Mouse (Mus musculus) skeletal muscle tissue, adult 2 months (tissue): ENCODE measurements around the gene Raf1.
"Not testable (repeated sequence)": the region's sequence is repeated elsewhere in the genome, so short reads cannot be mapped to it uniquely, and the experiment has no call there.

ENCODE experiments used
- DNase-seq: peaks from one replicate; pipeline ENCODE4 v3.0.0-alpha.2; 2012; ENCODE audit warnings: low read depth, low spot score

Raf1 gene

GRCm38 (mm10) chr6:115681066-115681465 is 4.6 kb upstream of the Raf1 start:
- DNase-seq = no peak

DNA sequence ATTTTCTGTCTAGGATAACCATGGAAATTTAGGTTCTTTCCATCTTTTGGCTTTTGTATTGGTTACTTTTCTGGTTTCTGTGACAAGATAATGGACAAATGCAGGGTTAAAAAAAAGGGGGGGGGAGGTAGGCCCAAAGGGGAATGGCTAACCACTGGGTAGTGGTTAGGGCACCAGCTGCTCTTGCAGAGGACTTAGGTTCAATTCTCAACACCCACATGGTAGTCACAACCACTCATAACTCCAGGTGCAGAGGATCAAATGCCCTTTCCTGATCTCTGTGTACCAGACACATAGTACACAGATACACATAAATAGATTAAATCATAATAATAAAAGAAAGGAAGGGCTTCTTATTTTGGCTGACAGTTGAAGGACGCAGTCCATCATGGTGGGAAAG is 1.6 kb upstream of the Raf1 start:
- DNase-seq = no peak

- DNase-seq = no peak
Measured at GRCm38 (mm10) chr6:115677441-115677840, 1.0 kb upstream of the Raf1 start.

GRCm38 (mm10) chr6:115675508-115676336 is 713 bp downstream of the Raf1 start:
- DNase-seq = peak; percentile 68

- no peak for DNase-seq
Measured at GRCm38 (mm10) chr6:115675166-115675507, 1.3 kb downstream of the Raf1 start.

DNA sequence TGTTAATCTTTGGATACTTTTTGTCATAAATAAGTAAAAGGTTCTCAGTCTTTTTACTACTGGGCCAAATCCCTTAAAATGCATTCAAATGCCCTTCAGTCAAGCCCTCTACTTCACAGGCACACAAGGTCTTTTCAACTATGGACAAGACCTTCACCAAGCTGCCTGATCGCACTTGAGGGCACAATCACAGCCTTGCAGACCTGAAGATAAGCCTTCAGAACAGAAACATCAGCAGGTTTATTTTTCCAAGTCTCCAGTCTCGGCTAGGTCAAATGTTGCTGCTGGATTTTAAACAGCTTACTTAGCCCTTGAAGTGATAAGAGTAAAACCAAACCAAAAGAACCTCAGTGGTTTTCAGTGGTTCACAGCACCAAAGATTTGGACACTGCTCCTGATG is 2.1 kb downstream of the Raf1 start:
- no peak for DNase-seq

DNA sequence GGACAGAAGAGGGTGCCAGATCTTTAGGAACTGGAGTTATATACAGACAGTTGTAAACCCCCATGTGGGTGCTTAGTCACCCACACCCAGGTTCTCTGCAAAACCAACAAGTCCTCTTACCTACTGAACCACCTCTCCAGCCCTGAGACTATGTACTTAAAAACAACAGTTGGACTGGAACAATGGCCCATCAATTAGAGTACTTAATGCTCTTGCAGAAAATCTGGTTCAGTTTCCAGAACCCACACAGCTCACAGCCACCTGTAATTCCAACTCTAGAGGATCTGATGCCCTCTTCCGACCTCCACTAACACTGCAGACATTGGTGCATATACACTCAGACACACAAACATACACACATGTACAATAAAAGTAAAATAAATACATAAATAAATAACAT is 3.7 kb downstream of the Raf1 start:
- no peak for DNase-seq

DNA sequence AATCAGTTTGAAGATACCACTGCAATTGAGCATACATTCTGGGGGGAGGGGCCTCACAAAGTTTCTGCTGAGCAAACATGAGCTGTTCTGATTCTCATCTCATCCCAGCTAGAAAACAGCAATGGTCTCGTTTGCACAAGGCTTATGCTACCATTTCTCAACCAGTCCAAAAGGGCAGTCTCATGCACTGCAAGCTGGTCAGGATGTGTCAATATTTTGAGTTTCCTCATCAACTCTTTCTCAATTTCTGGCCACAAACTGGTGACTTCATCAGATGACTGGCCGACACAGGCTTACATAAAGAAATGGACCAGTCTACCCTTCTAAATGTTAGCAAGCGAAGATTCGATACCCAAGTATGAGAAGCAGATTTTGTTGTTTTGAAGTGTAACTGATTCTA is 9.8 kb downstream of the Raf1 start:
- DNase-seq = peak; percentile 45

- DNase-seq = no peak
Measured at GRCm38 (mm10) chr6:115664268-115664667, 12.2 kb downstream of the Raf1 start.

DNA sequence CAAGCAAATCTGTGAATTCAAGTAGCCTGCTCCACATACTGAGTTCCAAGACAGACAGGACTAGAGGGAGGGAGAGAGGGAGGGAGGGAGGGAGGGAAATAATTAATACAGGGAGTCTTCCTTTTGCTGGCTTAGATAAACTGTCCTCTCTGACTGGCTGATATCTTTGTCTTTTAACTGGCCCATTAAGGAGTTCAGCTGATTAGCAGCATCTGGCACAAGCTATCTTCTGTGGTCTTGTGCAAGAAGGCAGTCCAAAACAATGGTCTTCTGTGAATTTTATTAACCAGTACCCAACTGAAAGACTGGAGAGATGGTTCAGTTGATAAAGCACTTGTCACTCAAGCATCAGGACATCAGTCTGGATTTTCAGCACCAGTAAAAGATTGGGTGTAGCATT is 17.6 kb downstream of the Raf1 start:
- DNase-seq = no peak

DNA sequence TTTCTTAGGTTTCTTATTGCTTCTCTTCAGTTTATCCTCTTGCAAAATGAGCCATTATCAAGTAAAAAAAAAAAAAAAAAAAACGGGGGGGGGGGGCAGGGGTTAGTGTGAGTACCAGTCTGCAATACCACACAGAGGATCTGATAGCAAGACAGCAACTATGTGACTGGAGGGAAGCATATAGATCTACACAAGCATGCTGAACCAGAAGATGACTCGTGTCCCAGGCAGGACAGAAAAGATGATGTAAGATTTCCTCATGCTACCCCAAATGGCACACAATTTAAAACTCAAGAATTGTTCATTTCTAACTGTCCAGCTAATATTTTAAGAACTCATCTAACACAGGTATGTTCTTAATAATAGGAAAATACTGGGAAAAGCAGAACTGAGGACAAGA is 22.5 kb downstream of the Raf1 start:
- DNase-seq = no peak

GRCm38 (mm10) chr6:115651719-115652118 is 24.7 kb downstream of the Raf1 start:
- DNase-seq = no peak

DNA sequence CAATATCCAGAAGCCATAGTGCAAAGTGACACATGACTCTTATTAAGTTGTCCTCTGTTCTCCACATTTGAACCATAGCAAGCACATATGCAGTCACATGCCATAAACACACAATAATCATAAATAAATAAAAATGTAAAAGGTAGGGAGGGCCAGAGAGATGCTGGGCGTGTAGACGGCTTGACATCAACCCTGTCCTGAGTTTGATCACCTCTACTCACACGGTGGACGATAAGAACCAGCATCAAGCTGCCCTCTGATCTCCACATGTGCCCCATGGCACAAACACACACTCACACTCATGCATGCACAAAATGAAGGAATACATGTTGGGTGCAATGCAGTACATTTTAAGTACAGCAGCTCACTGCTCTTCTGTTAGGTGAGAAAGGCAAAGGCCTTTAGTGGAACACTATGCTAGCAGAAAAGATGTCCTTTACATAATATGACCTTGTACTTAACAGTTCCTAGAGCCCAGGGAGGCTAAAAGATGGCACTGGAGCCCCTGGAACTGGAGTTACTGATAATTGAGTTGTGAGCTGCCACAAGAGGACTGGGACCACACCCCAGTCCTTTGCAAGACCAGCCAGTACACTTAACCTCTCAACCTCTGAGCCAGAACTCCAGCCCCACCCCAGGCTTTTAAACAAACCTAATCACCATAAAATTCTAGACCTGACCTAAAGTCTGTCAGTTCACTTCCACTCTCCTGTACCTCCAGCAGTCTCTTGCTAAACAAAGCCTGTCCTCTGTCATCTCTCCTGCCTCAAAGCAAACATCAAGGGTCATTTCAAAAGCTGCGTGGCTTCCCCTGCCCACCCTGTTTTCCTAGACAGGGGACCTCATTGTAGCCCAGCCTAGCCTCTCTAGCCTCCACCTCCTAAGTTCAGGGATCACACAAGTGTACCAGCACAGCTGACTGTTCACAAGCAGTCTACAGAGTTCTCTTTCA is 25.7 kb downstream of the Raf1 start:
- DNase-seq = no peak

DNA sequence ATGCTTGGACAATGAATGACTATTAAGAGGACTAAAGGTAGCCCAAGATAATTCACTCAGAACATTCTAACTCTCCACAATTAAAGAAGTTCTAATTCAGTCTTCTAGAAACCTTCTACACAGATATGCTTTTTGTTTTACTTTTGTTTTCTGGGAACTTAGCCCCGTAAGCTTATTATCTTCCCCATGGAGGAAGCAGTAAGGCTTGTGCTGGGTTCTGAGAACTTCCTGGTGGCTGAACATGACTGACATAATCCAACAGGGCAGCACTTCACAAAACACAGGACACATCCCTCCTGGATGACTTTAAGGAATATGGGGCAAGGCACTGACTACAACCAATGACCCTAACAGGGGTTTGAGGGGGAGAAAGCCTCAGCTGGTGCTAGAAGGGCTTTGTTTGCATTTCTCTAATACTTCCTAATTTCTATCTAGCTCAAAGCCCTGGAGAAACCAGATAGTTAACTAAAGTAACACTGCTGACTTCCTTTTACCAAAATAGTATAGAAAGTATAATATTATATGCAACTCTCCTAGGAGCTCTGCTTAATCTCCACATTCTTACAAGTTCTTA is 26.6 kb downstream of the Raf1 start:
- DNase-seq = no peak

DNA sequence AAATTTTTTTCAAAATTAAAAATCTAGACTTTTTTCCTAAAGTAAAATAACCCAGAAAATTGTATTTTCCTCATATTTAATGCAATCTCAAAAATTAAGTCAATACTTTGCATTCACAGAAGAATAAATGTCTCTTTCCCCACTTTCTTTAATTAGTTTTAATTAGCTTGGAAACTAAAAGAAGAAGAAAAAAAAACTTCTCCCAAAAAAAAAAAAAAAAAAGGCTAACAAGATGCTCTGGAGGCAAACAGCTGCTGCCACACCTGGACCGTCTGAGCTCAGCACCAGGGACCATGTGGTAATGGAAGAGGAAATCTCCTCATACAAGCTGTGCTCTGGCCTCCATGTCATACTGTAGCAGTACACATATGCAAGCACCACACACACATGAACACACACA is 33.1 kb downstream of the Raf1 start:
- DNase-seq = no peak

- DNase-seq = not testable (repeated sequence)
Measured at GRCm38 (mm10) chr6:115638188-115638587, 38.2 kb downstream of the Raf1 start.

DNA sequence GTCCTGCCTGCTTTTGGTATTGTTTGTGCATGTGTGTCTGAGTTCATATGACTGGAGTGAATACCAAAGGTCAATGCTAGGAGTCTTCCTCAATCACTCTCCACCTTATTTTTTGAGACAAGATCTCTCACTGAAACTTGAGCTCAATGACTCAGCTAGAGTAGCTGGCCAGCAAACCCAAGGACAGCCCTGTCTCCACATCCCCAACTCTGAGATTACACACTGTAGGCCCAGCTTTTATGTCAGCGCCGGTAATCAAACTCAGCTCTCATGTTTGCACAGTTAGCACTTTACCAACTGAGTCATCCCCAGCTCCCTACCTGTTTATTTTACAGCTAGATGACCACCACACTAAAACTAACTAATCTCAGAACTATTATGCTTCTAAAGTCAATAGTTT is 42.4 kb downstream of the Raf1 start:
- DNase-seq = peak; percentile 47

DNA sequence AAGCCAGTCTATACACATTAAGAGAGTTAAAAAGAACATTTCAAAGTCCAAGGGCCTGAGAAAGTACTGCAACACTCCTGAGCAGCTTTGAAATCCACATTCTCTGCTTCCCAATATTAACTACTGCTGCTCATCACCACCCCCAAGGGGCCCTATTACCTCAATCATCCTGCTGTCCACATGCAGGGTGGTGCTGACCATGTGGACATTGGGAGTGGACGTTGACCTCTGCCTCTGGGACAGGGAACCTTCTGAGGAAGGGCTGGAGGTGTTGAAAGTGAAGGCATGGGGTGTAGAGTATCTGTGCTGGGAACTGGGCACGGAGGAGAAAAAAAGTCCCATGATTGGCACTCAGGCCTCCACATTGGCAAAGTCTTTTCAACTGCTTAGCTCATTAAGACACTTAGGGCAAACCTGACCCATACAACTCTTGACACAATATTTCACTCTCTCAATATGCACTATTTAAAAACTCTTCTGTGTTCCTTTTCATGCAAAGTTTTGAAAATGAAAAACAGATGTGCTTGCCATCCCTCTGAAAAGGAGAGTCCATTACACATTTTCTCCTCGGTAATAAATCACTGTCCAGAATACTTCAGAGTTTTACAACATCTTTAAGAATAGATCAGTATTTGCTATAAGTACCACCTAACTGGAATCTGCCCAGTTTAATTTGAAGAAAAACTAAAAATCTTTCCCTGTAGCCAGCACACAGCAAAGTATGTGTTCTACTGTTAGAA is 45.2 kb downstream of the Raf1 start:
- DNase-seq = no peak

DNA sequence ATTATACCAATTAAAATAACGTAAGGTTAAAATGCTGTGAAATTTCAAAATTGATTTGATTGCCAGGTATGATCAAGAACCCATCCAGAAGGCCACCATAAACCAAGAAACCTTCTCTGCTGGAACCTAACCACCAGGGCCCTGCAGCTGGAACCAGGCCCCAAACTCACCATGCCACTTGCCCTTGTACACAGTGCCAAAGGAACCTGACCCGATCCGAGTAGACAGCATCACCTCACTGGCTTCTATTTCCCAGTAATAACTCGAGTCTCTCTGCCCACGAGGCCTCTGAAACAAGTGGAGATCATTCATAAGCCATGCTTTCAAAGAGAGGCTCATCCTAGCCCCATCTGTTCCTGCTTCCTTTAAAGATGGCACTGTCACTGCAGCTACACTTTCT is 50.3 kb downstream of the Raf1 start:
- peak; percentile 62 for DNase-seq

- no peak for DNase-seq
Measured at GRCm38 (mm10) chr6:115620942-115621341, 55.5 kb downstream of the Raf1 start.

DNA sequence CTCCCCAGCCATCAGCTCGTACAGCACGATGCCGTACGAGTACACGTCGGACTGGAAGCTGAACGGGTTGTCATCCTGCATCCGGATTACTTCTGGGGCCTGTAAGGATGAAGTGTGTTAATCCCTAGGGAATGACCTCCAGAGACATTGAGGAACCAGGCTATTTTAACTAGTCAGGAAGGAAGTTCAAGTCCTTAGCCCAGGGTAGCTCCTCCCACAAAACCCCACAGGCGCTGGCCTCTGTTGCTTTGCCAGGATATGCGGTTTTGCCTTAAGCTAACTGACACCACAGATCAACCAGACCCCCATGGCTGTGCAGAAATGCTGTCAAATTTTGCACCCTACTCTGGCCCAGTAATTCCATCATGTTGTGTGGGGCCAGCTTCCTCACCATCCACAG is 56.6 kb downstream of the Raf1 start:
- no peak for DNase-seq

DNA sequence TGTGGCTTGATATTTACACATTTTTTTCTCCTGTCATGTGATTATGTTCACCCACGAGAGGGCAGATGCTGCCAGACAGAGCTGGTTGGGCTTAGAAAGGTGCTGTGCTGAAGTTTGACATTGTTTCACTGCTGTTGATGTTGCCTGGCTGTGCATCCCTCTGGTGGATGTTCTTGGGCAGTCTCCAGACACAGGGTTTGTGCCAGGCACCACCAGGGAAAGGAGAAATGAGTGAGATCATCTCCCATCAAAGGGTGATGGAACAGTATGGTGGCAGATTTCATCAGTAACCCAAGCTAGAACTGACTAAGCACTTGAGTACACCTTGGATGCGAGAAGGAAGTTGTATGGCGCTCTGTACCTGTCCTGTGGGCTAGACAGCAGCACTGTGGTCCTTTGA is 60.5 kb downstream of the Raf1 start:
- no peak for DNase-seq
